Mouse (Mus musculus) megakaryocyte-erythroid progenitor cell, adult 5-6 weeks (primary cell): ENCODE data around the gene Olfr354. TPM values are rescaled to one million over a fixed set of nuclear protein-coding genes. Genes with fewer than 3 reads are reported as not detected.

Experiments
- ATAC-seq: replicated peaks from 2 replicates; pipeline ENCODE4 v1.8.0; 2016; ENCODE audit warnings: mild to moderate bottlenecking, inconsistent platforms; ENCODE audit not compliant: severe bottlenecking, poor library complexity, low FRiP score, low TSS enrichment
- total RNA-seq, 2 experiments: library from RNA; stranded (forward) in 1 of 2; stranded (reverse) in 1 of 2; fragments of 200-1000, 215-1000 nt in 1 of 2; fragments of >200 nt in 1 of 2; fragmentation: Nextera tagmentation in 1 of 2; gene quantifications; 2 replicates each; pipeline ENCODE4 v1.2.3; 2014 to 2017

Olfr354 gene
- not detected in 2 replicates for total RNA-seq (2014; fragmentation: Nextera tagmentation)
- not detected in 2 replicates for total RNA-seq (2017)

GRCm38 (mm10) chr2:36905380-36905779, at the start of gene Olfr354:
Gene Olfr354 (plus strand): TSS chr2:36905680.
- no peak for ATAC-seq

GRCm38 (mm10) chr2:36862560-36862959, 42.9 kb upstream of the Olfr354 start, which contains the start of gene Olfr351:
Gene Olfr351 (minus strand): TSS chr2:36862660.
- ATAC-seq: no peak

- ATAC-seq: no peak
Measured at GRCm38 (mm10) chr2:36868160-36868559, 37.3 kb upstream of the Olfr354 start, which contains the start of gene Olfr352. Gene Olfr352 (plus strand): TSS chr2:36868460.

GRCm38 (mm10) chr2:36892836-36893235, 12.6 kb upstream of the Olfr354 start, which contains the start of gene Olfr353:
Gene Olfr353 (minus strand): TSS chr2:36892936.
- ATAC-seq: no peak

GRCm38 (mm10) chr2:36897114-36897513, 8.4 kb upstream of the Olfr354 start:
- no peak for ATAC-seq

- no peak for ATAC-seq
Measured at GRCm38 (mm10) chr2:36928797-36929196, 23.3 kb downstream of the Olfr354 start, which contains the start of gene Olfr355. Gene Olfr355 (minus strand): TSS chr2:36928897.

- ATAC-seq: no peak
Measured at GRCm38 (mm10) chr2:36936821-36937220, 31.3 kb downstream of the Olfr354 start, which contains the start of gene Olfr356. Gene Olfr356 (plus strand): TSS chr2:36937121.

Other genes with a start within 250 kb of the Olfr354 start
- gene Olfr346, start 219.9 kb upstream of the Olfr354 start, total RNA-seq (2014; fragmentation: Nextera tagmentation): not detected in 2 replicates
- not detected in 2 replicates for gene Olfr346, start 219.9 kb upstream of the Olfr354 start, total RNA-seq (2017)
- gene Olfr347, start 173.8 kb upstream of the Olfr354 start, total RNA-seq (2014; fragmentation: Nextera tagmentation): not detected in 2 replicates
- gene Olfr347, start 173.8 kb upstream of the Olfr354 start, total RNA-seq (2017): not detected in 2 replicates
- not detected in 2 replicates for gene Olfr348, start 121.4 kb upstream of the Olfr354 start, total RNA-seq (2014; fragmentation: Nextera tagmentation)
- gene Olfr348, start 121.4 kb upstream of the Olfr354 start, total RNA-seq (2017): not detected in 2 replicates
- not detected in 2 replicates for gene Olfr50, start 115.1 kb upstream of the Olfr354 start, total RNA-seq (2014; fragmentation: Nextera tagmentation)
- not detected in 2 replicates for gene Olfr50, start 115.1 kb upstream of the Olfr354 start, total RNA-seq (2017)
- not detected in 2 replicates for gene Olfr3, start 88.6 kb upstream of the Olfr354 start, total RNA-seq (2014; fragmentation: Nextera tagmentation)
- gene Olfr3, start 88.6 kb upstream of the Olfr354 start, total RNA-seq (2017): not detected in 2 replicates
- not detected in 2 replicates for gene Olfr350, start 59.4 kb upstream of the Olfr354 start, total RNA-seq (2014; fragmentation: Nextera tagmentation)
- gene Olfr350, start 59.4 kb upstream of the Olfr354 start, total RNA-seq (2017): not detected in 2 replicates
- gene Olfr351, start 43.0 kb upstream of the Olfr354 start, total RNA-seq (2014; fragmentation: Nextera tagmentation): not detected in 2 replicates
- not detected in 2 replicates for gene Olfr351, start 43.0 kb upstream of the Olfr354 start, total RNA-seq (2017)
- gene Olfr352, start 37.2 kb upstream of the Olfr354 start, total RNA-seq (2014; fragmentation: Nextera tagmentation): not detected in 2 replicates
- gene Olfr352, start 37.2 kb upstream of the Olfr354 start, total RNA-seq (2017): not detected in 2 replicates
- gene Olfr353, start 12.7 kb upstream of the Olfr354 start, total RNA-seq (2014; fragmentation: Nextera tagmentation): not detected in 2 replicates
- not detected in 2 replicates for gene Olfr353, start 12.7 kb upstream of the Olfr354 start, total RNA-seq (2017)
- not detected in 2 replicates for gene Olfr355, start 23.2 kb downstream of the Olfr354 start, total RNA-seq (2014; fragmentation: Nextera tagmentation)
- not detected in 2 replicates for gene Olfr355, start 23.2 kb downstream of the Olfr354 start, total RNA-seq (2017)
- gene Olfr356, start 31.4 kb downstream of the Olfr354 start, total RNA-seq (2014; fragmentation: Nextera tagmentation): not detected in 2 replicates
- not detected in 2 replicates for gene Olfr356, start 31.4 kb downstream of the Olfr354 start, total RNA-seq (2017)
- not detected in 2 replicates for gene Olfr357, start 88.1 kb downstream of the Olfr354 start, total RNA-seq (2014; fragmentation: Nextera tagmentation)
- gene Olfr357, start 88.1 kb downstream of the Olfr354 start, total RNA-seq (2017): not detected in 2 replicates
- not detected in 2 replicates for gene Olfr358, start 103.7 kb downstream of the Olfr354 start, total RNA-seq (2014; fragmentation: Nextera tagmentation)
- not detected in 2 replicates for gene Olfr358, start 103.7 kb downstream of the Olfr354 start, total RNA-seq (2017)
- gene Olfr360, start 160.1 kb downstream of the Olfr354 start, total RNA-seq (2014; fragmentation: Nextera tagmentation): not detected in 2 replicates
- not detected in 2 replicates for gene Olfr360, start 160.1 kb downstream of the Olfr354 start, total RNA-seq (2017)
- not detected in 2 replicates for gene Olfr361, start 183.6 kb downstream of the Olfr354 start, total RNA-seq (2014; fragmentation: Nextera tagmentation)
- not detected in 2 replicates for gene Olfr361, start 183.6 kb downstream of the Olfr354 start, total RNA-seq (2017)
- not detected in 2 replicates for gene Olfr362, start 212.2 kb downstream of the Olfr354 start, total RNA-seq (2014; fragmentation: Nextera tagmentation)
- gene Olfr362, start 212.2 kb downstream of the Olfr354 start, total RNA-seq (2017): not detected in 2 replicates
- gene Olfr364-ps1, start 233.6 kb downstream of the Olfr354 start, total RNA-seq (2014; fragmentation: Nextera tagmentation): not detected in 2 replicates
- not detected in 2 replicates for gene Olfr364-ps1, start 233.6 kb downstream of the Olfr354 start, total RNA-seq (2017)